ENCODE assay signal across 21 mouse cellular contexts in the genomic region with DNA sequence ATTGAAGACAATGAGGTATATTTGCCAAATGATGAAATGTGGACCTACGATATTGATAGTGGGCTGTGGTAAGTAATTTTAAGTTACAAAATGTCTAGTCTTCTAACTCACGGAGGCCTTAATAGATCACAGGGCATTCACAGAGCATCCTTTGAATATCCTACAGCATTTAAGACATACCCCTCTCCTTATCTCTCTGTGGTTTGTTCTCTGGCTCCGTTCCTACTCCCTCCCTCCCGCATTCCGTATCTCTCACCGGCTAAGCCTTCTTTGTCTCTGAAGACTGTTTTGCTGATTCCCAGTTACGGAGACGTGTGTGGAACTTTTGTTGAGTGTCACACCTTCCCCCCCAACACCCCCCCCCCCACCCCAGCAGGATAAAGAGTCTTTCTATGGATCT. TPM values are rescaled to one million over a fixed set of nuclear protein-coding genes. Genes with fewer than 3 reads are reported as not detected.
DNase-seq lines count a peak whose midpoint lies in the region; ATAC-seq and TF ChIP-seq lines count a peak whose summit lies in the region.
"Had no signal": no experiment of that assay in that cellular context is flagged by ENCODE, and none has a peak within 500 bp of the region (broad histone marks: within the 10 kb centered on the region; RNA-seq: fewer than 3 reads in every experiment).

No protein-coding gene starts in this region.

- no peaks in the 10 kb centered on the region for H3K36me3 ChIP-seq in lung, embryonic 14.5 days (ENCODE audit: insufficient read depth)
- H3K36me3 ChIP-seq in liver, embryonic 14.5 days (replicated peaks; ENCODE audit: control insufficient read depth, insufficient read depth, low read depth), result no peaks in the 10 kb centered on the region
- H3K36me3 ChIP-seq in forebrain, embryonic 11.5 days (ENCODE audit: control insufficient read depth, insufficient read depth, low read length), result no peaks in the 10 kb centered on the region
- H3K36me3 ChIP-seq in midbrain, embryonic 15.5 days (replicated peaks), result no peaks in the 10 kb centered on the region
- H3K36me3 ChIP-seq: embryonic facial prominence, embryonic 10.5 days; hindbrain, embryonic 13.5 days had no signal

- peak; percentile 16 for DNase-seq in lung, embryonic 14.5 days
- DNase-seq in lung, postnatal 25 days (ENCODE audit: low spot score), result no peak
- DNase-seq in NIH3T3 (ENCODE audit: low read depth), result peak; percentile 25
- no peak for DNase-seq in liver, embryonic 14.5 days (ENCODE audit: low read depth in 3 of 3, low spot score in 3 of 3)
- DNase-seq in forebrain, embryonic 11.5 days (ENCODE audit: low spot score), result no peak
- DNase-seq in MN1 (ENCODE audit: low spot score), result no peak
- DNase-seq: adrenal gland, postnatal 14 days; cerebellum, adult 18-20 months; cerebellum, adult 9-11 months; cerebellum, postnatal 36 days; gastrocnemius, adult 2 months; gastrocnemius, postnatal 36 days had no signal

- no peak for TF ChIP-seq EP300 in liver, embryonic 14.5 days (IDR thresholded peaks at IDR 0.05; ENCODE audit: low read depth)

- no peak overlapping the region for H3K4me2 ChIP-seq in lung, embryonic 14.5 days
- no peak overlapping the region for H3K4me2 ChIP-seq in liver, embryonic 14.5 days (ENCODE audit: low read depth)
- H3K4me2 ChIP-seq in forebrain, embryonic 11.5 days (ENCODE audit: low read depth, low read length, severe bottlenecking), result no peak overlapping the region
- no peak overlapping the region for H3K4me2 ChIP-seq in midbrain, embryonic 15.5 days
- H3K4me2 ChIP-seq: heart, embryonic 13.5 days; hindbrain, embryonic 13.5 days had no signal

- 45% methylated on average over 8 of the region's 8 CpGs for WGBS in lung, embryonic 14.5 days
- WGBS in liver, embryonic 14.5 days (ENCODE audit: insufficient replicate concordance), result 21% methylated on average over 8 of the region's 8 CpGs
- WGBS in forebrain, embryonic 11.5 days, result 77% methylated on average over 8 of the region's 8 CpGs
- WGBS in midbrain, embryonic 15.5 days, result 70% methylated on average over 8 of the region's 8 CpGs

- H3K27me3 ChIP-seq in lung, embryonic 14.5 days (ENCODE audit: insufficient read depth, low read length), result no peaks in the 10 kb centered on the region
- no peaks in the 10 kb centered on the region for H3K27me3 ChIP-seq in liver, embryonic 14.5 days (ENCODE audit: control insufficient read depth, insufficient read depth, low read length)
- H3K27me3 ChIP-seq in forebrain, embryonic 11.5 days (ENCODE audit: control insufficient read depth, insufficient read depth, low read length), result no peaks in the 10 kb centered on the region
- H3K27me3 ChIP-seq in midbrain, embryonic 15.5 days (replicated peaks), result no peaks in the 10 kb centered on the region
- H3K27me3 ChIP-seq: CH12.LX; heart, embryonic 13.5 days; hindbrain, embryonic 13.5 days; Patski had no signal

- H3K9me3 ChIP-seq in lung, embryonic 14.5 days (ENCODE audit: low read depth, low read length), result no peaks in the 10 kb centered on the region
- no peaks in the 10 kb centered on the region for H3K9me3 ChIP-seq in liver, embryonic 14.5 days (ENCODE audit: control insufficient read depth, low read length)
- no peaks in the 10 kb centered on the region for H3K9me3 ChIP-seq in forebrain, embryonic 11.5 days (ENCODE audit: control insufficient read depth, low read length)
- H3K9me3 ChIP-seq in midbrain, embryonic 15.5 days, result no peaks in the 10 kb centered on the region
- H3K9me3 ChIP-seq: embryonic facial prominence, embryonic 10.5 days; heart, embryonic 13.5 days; hindbrain, embryonic 13.5 days had no signal

- TF ChIP-seq CTCF in lung, embryonic 14.5 days (IDR thresholded peaks at IDR 0.05; ENCODE audit: low read depth), result no peak
- TF ChIP-seq CTCF in liver, embryonic 14.5 days (IDR thresholded peaks at IDR 0.05; ENCODE audit: low read depth), result no peak

- no peak overlapping the region for H3K9ac ChIP-seq in lung, embryonic 14.5 days
- no peak overlapping the region for H3K9ac ChIP-seq in liver, embryonic 14.5 days (replicated peaks)
- H3K9ac ChIP-seq in forebrain, embryonic 11.5 days (ENCODE audit: low read length), result no peak overlapping the region
- H3K9ac ChIP-seq in midbrain, embryonic 15.5 days, result no peak overlapping the region
- H3K9ac ChIP-seq: heart, embryonic 13.5 days; hindbrain, embryonic 13.5 days had no signal

- no peak overlapping the region for H3K4me3 ChIP-seq in lung, embryonic 14.5 days (ENCODE audit: low read depth, low read length)
- H3K4me3 ChIP-seq in liver, embryonic 14.5 days (ENCODE audit: insufficient read depth in 1 of 2, low read depth in 2 of 2, low read length in 2 of 2), result no peak overlapping the region
- no peak overlapping the region for H3K4me3 ChIP-seq in forebrain, embryonic 11.5 days (ENCODE audit: low read depth, low read length)
- no peak overlapping the region for H3K4me3 ChIP-seq in midbrain, embryonic 15.5 days
- H3K4me3 ChIP-seq: embryonic facial prominence, embryonic 10.5 days; gastrocnemius, adult 2 months; heart, embryonic 13.5 days; hindbrain, embryonic 13.5 days had no signal

- H3K27ac ChIP-seq in lung, embryonic 14.5 days (ENCODE audit: low read depth), result no peak overlapping the region
- no peak overlapping the region for H3K27ac ChIP-seq in liver, embryonic 14.5 days
- H3K27ac ChIP-seq in forebrain, embryonic 11.5 days (ENCODE audit: low read depth, low read length), result no peak overlapping the region
- no peak overlapping the region for H3K27ac ChIP-seq in midbrain, embryonic 15.5 days
- H3K27ac ChIP-seq: embryonic facial prominence, embryonic 10.5 days; gastrocnemius, adult 2 months; heart, embryonic 13.5 days; hindbrain, embryonic 13.5 days had no signal

- no peak for ATAC-seq in lung, embryonic 14.5 days (ENCODE audit: insufficient read depth)
- ATAC-seq in liver, embryonic 14.5 days (ENCODE audit: insufficient read depth), result 0 out of 2 replicates have a peak, but pooled peaks have one; percentile 51
- ATAC-seq in megakaryocyte-erythroid progenitor cell, adult 5-6 weeks (replicated peaks; ENCODE audit: low FRiP score, low TSS enrichment, poor library complexity, severe bottlenecking), result peak; percentile 96
- no peak for ATAC-seq in forebrain, embryonic 11.5 days (replicated peaks; ENCODE audit: low FRiP score)
- ATAC-seq in midbrain, embryonic 15.5 days (replicated peaks), result no peak
- ATAC-seq: activated CD4-positive, CD25-positive, alpha-beta regulatory T cell, adult 4 months; forebrain, embryonic 14.5 days; Patski had no signal

- no peaks in the 10 kb centered on the region for H3K4me1 ChIP-seq in lung, embryonic 14.5 days (ENCODE audit: insufficient read depth)
- H3K4me1 ChIP-seq in liver, embryonic 14.5 days (replicated peaks; ENCODE audit: control insufficient read depth in 2 of 2, insufficient read depth in 2 of 2, low read length in 1 of 2), result 0 out of 4 replicates have a peak, but pooled peaks cover 0 to 3% of the 10 kb centered on the region in 2 experiments
- no peaks in the 10 kb centered on the region for H3K4me1 ChIP-seq in forebrain, embryonic 11.5 days (replicated peaks; ENCODE audit: control insufficient read depth, insufficient read depth, low read length)
- no peaks in the 10 kb centered on the region for H3K4me1 ChIP-seq in midbrain, embryonic 15.5 days
- H3K4me1 ChIP-seq: heart, embryonic 13.5 days; hindbrain, embryonic 13.5 days had no signal

RNA-seq across cellular contexts. Expression of a gene that starts 9.8 kb away (rescaled TPM):
- 3.2 and 3.9 TPM in 2 replicates for polyA plus RNA-seq in lung, embryonic 14.5 days (2014; fragmentation: Nextera tagmentation; extraction: Ambion mirVana)
- polyA plus RNA-seq in liver, embryonic 14.5 days (2012; rRNA removed), result 0.26 and 3.3 TPM in 2 replicates
- 1.9 and 3.6 TPM in 2 replicates for polyA plus RNA-seq in liver, embryonic 14.5 days (2014; fragmentation: Nextera tagmentation; extraction: Ambion mirVana)
- 6.3 and 9.5 TPM in 2 replicates for total RNA-seq in megakaryocyte-erythroid progenitor cell, adult 5-6 weeks (2014; fragmentation: Nextera tagmentation)
- 7.3 and 7.7 TPM in 2 replicates for total RNA-seq in megakaryocyte-erythroid progenitor cell, adult 5-6 weeks (2017)
- 3.1 and 3.8 TPM in 2 replicates for polyA plus RNA-seq in forebrain, embryonic 11.5 days (2014; fragmentation: Nextera tagmentation; extraction: Ambion mirVana)
- polyA plus RNA-seq in midbrain, embryonic 15.5 days (2015; fragmentation: Nextera tagmentation; extraction: Ambion mirVana), result 14.6 and 16.0 TPM in 2 replicates

RNA-seq across cellular contexts. Expression of a gene that starts 22.8 kb away (rescaled TPM):
- 39.1 and 41.1 TPM in 2 replicates for polyA plus RNA-seq in lung, embryonic 14.5 days (2014; fragmentation: Nextera tagmentation; extraction: Ambion mirVana)
- polyA plus RNA-seq in liver, embryonic 14.5 days (2012; rRNA removed), result 18.9 and 25.6 TPM in 2 replicates
- 25.8 and 28.3 TPM in 2 replicates for polyA plus RNA-seq in liver, embryonic 14.5 days (2014; fragmentation: Nextera tagmentation; extraction: Ambion mirVana)
- 67.3 and 69.2 TPM in 2 replicates for total RNA-seq in megakaryocyte-erythroid progenitor cell, adult 5-6 weeks (2014; fragmentation: Nextera tagmentation)
- 39.8 and 44.5 TPM in 2 replicates for total RNA-seq in megakaryocyte-erythroid progenitor cell, adult 5-6 weeks (2017)
- 33.7 and 35.7 TPM in 2 replicates for polyA plus RNA-seq in forebrain, embryonic 11.5 days (2014; fragmentation: Nextera tagmentation; extraction: Ambion mirVana)
- 3.4 and 4.5 TPM in 2 replicates for polyA plus RNA-seq in midbrain, embryonic 15.5 days (2015; fragmentation: Nextera tagmentation; extraction: Ambion mirVana)

RNA-seq across cellular contexts. Expression of a gene that starts 45.7 kb away (rescaled TPM):
- 141 and 142 TPM in 2 replicates for polyA plus RNA-seq in lung, embryonic 14.5 days (2014; fragmentation: Nextera tagmentation; extraction: Ambion mirVana)
- 28.8 and 43.4 TPM in 2 replicates for polyA plus RNA-seq in liver, embryonic 14.5 days (2012; rRNA removed)
- polyA plus RNA-seq in liver, embryonic 14.5 days (2014; fragmentation: Nextera tagmentation; extraction: Ambion mirVana), result 84.9 and 92.3 TPM in 2 replicates
- 55.9 and 87.4 TPM in 2 replicates for total RNA-seq in megakaryocyte-erythroid progenitor cell, adult 5-6 weeks (2014; fragmentation: Nextera tagmentation)
- 90.1 and 107 TPM in 2 replicates for total RNA-seq in megakaryocyte-erythroid progenitor cell, adult 5-6 weeks (2017)
- polyA plus RNA-seq in forebrain, embryonic 11.5 days (2014; fragmentation: Nextera tagmentation; extraction: Ambion mirVana), result 237 and 242 TPM in 2 replicates
- polyA plus RNA-seq in midbrain, embryonic 15.5 days (2015; fragmentation: Nextera tagmentation; extraction: Ambion mirVana), result 302 and 305 TPM in 2 replicates

RNA-seq across cellular contexts. Expression of a gene that starts 46.7 kb away (rescaled TPM):
- polyA plus RNA-seq in lung, embryonic 14.5 days (2014; fragmentation: Nextera tagmentation; extraction: Ambion mirVana), result 28.1 and 28.7 TPM in 2 replicates
- polyA plus RNA-seq in liver, embryonic 14.5 days (2012; rRNA removed), result 1.2 and 8.0 TPM in 2 replicates
- 16.3 and 17.4 TPM in 2 replicates for polyA plus RNA-seq in liver, embryonic 14.5 days (2014; fragmentation: Nextera tagmentation; extraction: Ambion mirVana)
- 24.6 and 33.2 TPM in 2 replicates for total RNA-seq in megakaryocyte-erythroid progenitor cell, adult 5-6 weeks (2014; fragmentation: Nextera tagmentation)
- 18.5 and 30.4 TPM in 2 replicates for total RNA-seq in megakaryocyte-erythroid progenitor cell, adult 5-6 weeks (2017)
- polyA plus RNA-seq in forebrain, embryonic 11.5 days (2014; fragmentation: Nextera tagmentation; extraction: Ambion mirVana), result 43.2 and 46.6 TPM in 2 replicates
- polyA plus RNA-seq in midbrain, embryonic 15.5 days (2015; fragmentation: Nextera tagmentation; extraction: Ambion mirVana), result 9.0 and 12.4 TPM in 2 replicates

RNA-seq across cellular contexts. Expression of a gene that starts 52.5 kb away (rescaled TPM):
- 9.3 and 11.3 TPM in 2 replicates for polyA plus RNA-seq in lung, embryonic 14.5 days (2014; fragmentation: Nextera tagmentation; extraction: Ambion mirVana)
- polyA plus RNA-seq in liver, embryonic 14.5 days (2012; rRNA removed), result 2.8 TPM in 2 replicates
- polyA plus RNA-seq in liver, embryonic 14.5 days (2014; fragmentation: Nextera tagmentation; extraction: Ambion mirVana), result 2.9 TPM in 2 replicates
- 2.4 and 11.9 TPM in 2 replicates for total RNA-seq in megakaryocyte-erythroid progenitor cell, adult 5-6 weeks (2014; fragmentation: Nextera tagmentation)
- 6.0 and 10.7 TPM in 2 replicates for total RNA-seq in megakaryocyte-erythroid progenitor cell, adult 5-6 weeks (2017)
- 17.1 and 20.0 TPM in 2 replicates for polyA plus RNA-seq in forebrain, embryonic 11.5 days (2014; fragmentation: Nextera tagmentation; extraction: Ambion mirVana)
- 8.2 and 8.5 TPM in 2 replicates for polyA plus RNA-seq in midbrain, embryonic 15.5 days (2015; fragmentation: Nextera tagmentation; extraction: Ambion mirVana)

Comparison
In these comparisons a context has a peak if more than half of its experiments do, and no peak if none do; other contexts are left out.
1. DNase-seq: peak in lung, embryonic 14.5 days (single experiment) and NIH3T3 (single experiment); none in lung, postnatal 25 days (single experiment), liver, embryonic 14.5 days (0 of 3), forebrain, embryonic 11.5 days (single experiment) and MN1 (single experiment).
2. ATAC-seq: peak in liver, embryonic 14.5 days (single experiment) and megakaryocyte-erythroid progenitor cell, adult 5-6 weeks (single experiment); none in lung, embryonic 14.5 days (single experiment), forebrain, embryonic 11.5 days (single experiment) and midbrain, embryonic 15.5 days (single experiment).